Mouse (Mus musculus) C2C12 (cell line): ENCODE results near the gene Scamp4.

Experiments
- CTCF ChIP-seq: IDR thresholded peaks from one replicate; pipeline ENCODE4 v1.5.1; 2011; ENCODE audit not compliant: control insufficient read depth, insufficient read depth, insufficient read length
- MAX ChIP-seq: IDR thresholded peaks from one replicate; pipeline ENCODE4 v1.6.1; 2011; ENCODE audit warnings: mild to moderate bottlenecking, control low read depth
- MYOG ChIP-seq: IDR thresholded peaks from one replicate; pipeline ENCODE4 v1.6.1; 2011; ENCODE audit not compliant: control insufficient read depth, insufficient read length; ENCODE audit errors: extremely low read depth

DNA sequence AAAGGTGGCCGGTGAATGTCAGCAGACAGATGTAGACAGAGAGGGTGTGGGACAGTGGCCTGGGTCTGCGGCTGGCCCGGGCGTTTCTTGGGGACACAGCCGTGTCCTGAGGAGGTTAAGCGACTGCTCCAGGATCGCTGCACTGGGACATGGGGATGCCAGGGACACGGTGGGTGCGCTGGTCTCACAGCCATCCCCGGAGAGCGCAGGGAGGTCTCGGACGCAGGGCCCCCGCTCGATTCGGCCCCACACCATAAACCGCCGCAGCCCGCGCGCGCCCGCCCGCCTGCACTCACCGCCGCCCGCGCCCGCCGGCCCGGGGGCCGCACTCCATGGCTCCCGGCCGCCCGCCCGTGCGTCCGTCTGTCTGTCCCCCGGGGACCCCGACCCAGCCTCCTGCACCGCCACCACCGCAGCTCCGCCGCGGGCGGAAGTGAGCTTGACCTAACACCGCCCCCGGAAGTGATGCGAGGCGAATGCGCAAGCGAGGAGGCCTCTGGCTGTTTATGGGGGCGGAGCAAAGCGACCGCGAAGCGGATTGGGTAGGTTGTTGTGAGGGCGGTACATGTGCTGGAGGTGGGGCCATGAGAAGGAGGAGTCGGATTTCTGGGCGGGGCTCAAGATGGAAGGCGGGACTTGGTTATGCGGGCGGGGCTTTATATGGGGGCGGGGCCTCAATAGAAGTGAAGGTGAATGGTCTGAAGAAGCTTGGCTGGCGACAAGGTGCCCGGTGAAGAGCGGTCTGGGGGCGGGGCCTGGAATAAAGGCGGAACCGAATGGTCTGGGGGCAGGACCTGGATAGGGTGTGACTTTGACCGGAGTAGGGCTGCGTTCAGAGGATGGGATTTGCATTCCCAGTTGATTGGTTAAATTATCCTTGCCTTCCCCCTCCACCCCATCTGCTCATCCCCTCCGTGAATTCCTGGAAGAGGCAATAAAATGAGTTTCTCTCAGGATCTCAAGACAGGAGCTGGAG is 12.5 kb upstream of the Scamp4 start, which contains the start of gene Abhd17a:
- TF ChIP-seq CTCF (no peak), MAX (peak; percentile 69), MYOG (no peak)
